Mouse (Mus musculus): Measurements from ENCODE around the gene Npy. TPM values are rescaled to one million over a fixed set of nuclear protein-coding genes. Genes with fewer than 3 reads are reported as not detected.

The Npy gene
- polyA plus RNA-seq (2012; fragmentation: generic; extraction: Trizol), result not detected

GRCm38 (mm10) chr6:49821961-49822870 lies at the start of gene Npy:
Npy (plus strand) TSS chr6:49822710.

All from C3H10T1/2 (cell line).